Mouse (Mus musculus): Measurements from ENCODE around the gene Zfp882. TPM values are rescaled to one million over a fixed set of nuclear protein-coding genes. Genes with fewer than 3 reads are reported as not detected.

Zfp882 gene
- polyA plus RNA-seq, 1 experiment from 2014 or later, result 7.2 TPM

DNA sequence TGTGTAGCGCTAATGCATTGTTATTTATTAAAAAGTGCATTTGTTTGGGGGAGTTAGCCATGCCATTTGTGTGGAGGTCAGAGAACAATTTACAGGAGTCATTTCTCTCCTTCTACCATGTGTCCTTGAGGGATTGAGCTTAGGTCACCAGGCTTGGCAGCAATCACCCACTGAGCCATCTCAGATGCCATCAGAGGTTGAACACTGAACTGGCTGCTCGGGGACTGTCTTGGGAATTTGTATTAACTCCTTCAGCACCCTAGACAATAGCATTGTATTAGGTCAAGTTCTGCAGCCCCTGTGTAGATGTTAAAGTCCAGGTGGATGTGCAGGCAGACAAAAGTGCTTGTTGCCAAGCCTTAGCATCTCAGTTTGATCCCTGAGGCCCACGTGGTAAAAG lies 55.6 kb downstream of the Zfp882 start:
- Histone ChIP-seq H3K27me3 (ENCODE audit: low read depth, poor library complexity, severe bottlenecking) (no peaks in the 10 kb centered on the region), H3K4me1 (no peaks in the 10 kb centered on the region), H3K9me3 (replicated peaks) (no peaks in the 10 kb centered on the region), H3K27ac (no peak overlapping the region), H3K4me3 (no peak overlapping the region), H3K36me3 (peaks cover 74% of the 10 kb centered on the region)
- 89% methylated on average over 3 of the region's 3 CpGs for WGBS
- DNase-seq (ENCODE audit: low spot score), result no peak

- H3K36me3 ChIP-seq, result peaks cover 82% of the 10 kb centered on the region
These were observed 56.8 kb downstream of the Zfp882 start for GRCm38 (mm10) chr8:71965166-71965565.

More at GRCm38 (mm10) chr8:71965166-71965565, 56.8 kb downstream of the Zfp882 start:
- no peak overlapping the region for H3K4me3 ChIP-seq
- no peak overlapping the region for H3K27ac ChIP-seq
- H3K27me3 ChIP-seq (ENCODE audit: low read depth, poor library complexity, severe bottlenecking), result no peaks in the 10 kb centered on the region
- WGBS, result 93% methylated on average over 2 of the region's 2 CpGs
- no peaks in the 10 kb centered on the region for H3K4me1 ChIP-seq
- peak; percentile 1 for DNase-seq (ENCODE audit: low spot score)
- no peaks in the 10 kb centered on the region for H3K9me3 ChIP-seq (replicated peaks)

Other genes starting within 250 kb of the Zfp882 start
- 0.40 and 0.51 TPM in 2 replicates for gene Unc13a, start 236.9 kb upstream of the Zfp882 start, polyA plus RNA-seq (2016; fragmentation: Nextera tagmentation; extraction: Ambion mirVana)
- 3.7 and 4.6 TPM in 2 replicates for gene Jak3, start 232.3 kb upstream of the Zfp882 start, polyA plus RNA-seq (2016; fragmentation: Nextera tagmentation; extraction: Ambion mirVana)
- gene Insl3, start 219.4 kb upstream of the Zfp882 start, polyA plus RNA-seq (2016; fragmentation: Nextera tagmentation; extraction: Ambion mirVana), result 0.53 and 0.76 TPM in 2 replicates
- gene B3gnt3, start 206.8 kb upstream of the Zfp882 start, polyA plus RNA-seq (2016; fragmentation: Nextera tagmentation; extraction: Ambion mirVana), result 0.67 and 1.2 TPM in 2 replicates
- 2.2 and 4.3 TPM in 2 replicates for gene Fcho1, start 182.9 kb upstream of the Zfp882 start, polyA plus RNA-seq (2016; fragmentation: Nextera tagmentation; extraction: Ambion mirVana)
- gene Zfp709, start 26.6 kb upstream of the Zfp882 start, polyA plus RNA-seq (2016; fragmentation: Nextera tagmentation; extraction: Ambion mirVana), result 3.7 and 3.9 TPM in 2 replicates
- 27.4 and 34.3 TPM in 2 replicates for gene Zfp617, start within 50 bp of the Zfp882 start, polyA plus RNA-seq (2016; fragmentation: Nextera tagmentation; extraction: Ambion mirVana)
- 28.0 and 28.1 TPM in 2 replicates for gene Zfp961, start 42.4 kb downstream of the Zfp882 start, polyA plus RNA-seq (2016; fragmentation: Nextera tagmentation; extraction: Ambion mirVana)
- gene Cyp4f18, start 101.0 kb downstream of the Zfp882 start, polyA plus RNA-seq (2016; fragmentation: Nextera tagmentation; extraction: Ambion mirVana), result 0.58 and 0.71 TPM in 2 replicates
- gene Olfr372, start 132.6 kb downstream of the Zfp882 start, polyA plus RNA-seq (2016; fragmentation: Nextera tagmentation; extraction: Ambion mirVana), result not detected in 2 replicates
- gene Olfr373, start 174.6 kb downstream of the Zfp882 start, polyA plus RNA-seq (2016; fragmentation: Nextera tagmentation; extraction: Ambion mirVana), result 0.04 TPM in 1 of 2 replicates, not detected in the other
- gene Olfr374, start 198.4 kb downstream of the Zfp882 start, polyA plus RNA-seq (2016; fragmentation: Nextera tagmentation; extraction: Ambion mirVana), result 0.04 TPM in 1 of 2 replicates, not detected in the other
- 828 and 829 TPM in 2 replicates for gene Tpm4, start 226.4 kb downstream of the Zfp882 start, polyA plus RNA-seq (2016; fragmentation: Nextera tagmentation; extraction: Ambion mirVana)